Mouse (Mus musculus): ENCODE measurements around the gene Adamts12.

The Adamts12 gene

GRCm38 (mm10) chr15:11283171-11283570 lies 218.6 kb downstream of the Adamts12 start:
- in situ Hi-C loops (cut with MboI, MseI), result no loop called here

GRCm38 (mm10) chr15:11287780-11288179 lies 223.2 kb downstream of the Adamts12 start:
- in situ Hi-C loops (cut with MboI, MseI), result no loop called here

GRCm38 (mm10) chr15:11292246-11292645 lies 227.7 kb downstream of the Adamts12 start:
- in situ Hi-C loops (cut with MboI, MseI), result no loop called here

- in situ Hi-C loops (cut with MboI, MseI), result no loop called here
Measured at GRCm38 (mm10) chr15:11295016-11295415, 230.4 kb downstream of the Adamts12 start.

- in situ Hi-C loops (cut with MboI, MseI), result no loop called here
Measured at GRCm38 (mm10) chr15:11297960-11298359, 233.4 kb downstream of the Adamts12 start.

- in situ Hi-C loops (cut with MboI, MseI), result loop anchor here (10.0 to 25.0 kb wide), 2 partner anchors 405 to 712 kb away; no protein-coding TSS in a partner anchor
Measured at GRCm38 (mm10) chr15:11317077-11317476, 252.5 kb downstream of the Adamts12 start.

- in situ Hi-C loops (cut with MboI, MseI), result loop anchor here (5.0 to 25.0 kb wide), 2 partner anchors 283 to 408 kb away; partner anchors contain the start of gene Rxfp3 (in 1 of the 2)
Measured at GRCm38 (mm10) chr15:11320481-11320880, 255.9 kb downstream of the Adamts12 start.

- in situ Hi-C loops (cut with MboI, MseI), result no loop called here
Measured at GRCm38 (mm10) chr15:11339467-11340180, 275.0 kb downstream of the Adamts12 start.

GRCm38 (mm10) chr15:11355865-11356264 lies 291.3 kb downstream of the Adamts12 start:
- in situ Hi-C loops (cut with MboI, MseI), result no loop called here

GRCm38 (mm10) chr15:11357501-11357900 lies 292.9 kb downstream of the Adamts12 start:
- in situ Hi-C loops (cut with MboI, MseI), result no loop called here

GRCm38 (mm10) chr15:11360888-11361287 lies 296.3 kb downstream of the Adamts12 start:
- in situ Hi-C loops (cut with MboI, MseI), result no loop called here

- in situ Hi-C loops (cut with MboI, MseI), result no loop called here
Measured at GRCm38 (mm10) chr15:11361824-11362223, 297.2 kb downstream of the Adamts12 start.

GRCm38 (mm10) chr15:11364112-11364511 lies 299.5 kb downstream of the Adamts12 start:
- in situ Hi-C loops (cut with MboI, MseI), result no loop called here

- in situ Hi-C loops (cut with MboI, MseI), result no loop called here
Measured at GRCm38 (mm10) chr15:11364795-11365194, 300.2 kb downstream of the Adamts12 start.

- in situ Hi-C loops (cut with MboI, MseI), result no loop called here
Measured at GRCm38 (mm10) chr15:11369572-11369971, 305.0 kb downstream of the Adamts12 start.

GRCm38 (mm10) chr15:11370477-11371085 lies 306.0 kb downstream of the Adamts12 start:
- in situ Hi-C loops (cut with MboI, MseI), result loop anchor here in 1 of 2 experiments (10.0 kb wide), 1 partner anchor 1714 kb away; no protein-coding TSS in a partner anchor

GRCm38 (mm10) chr15:11379431-11380086 lies 315.0 kb downstream of the Adamts12 start:
- in situ Hi-C loops (cut with MboI, MseI), result loop anchor here (5.0 to 25.0 kb wide), 5 partner anchors 52 to 1705 kb away; partner anchors contain the start of gene Rxfp3 (in 2 of the 2)

- in situ Hi-C loops (cut with MboI, MseI), result loop anchor here (10.0 to 25.0 kb wide), 2 partner anchors 885 to 1457 kb away; no protein-coding TSS in a partner anchor
Measured at GRCm38 (mm10) chr15:11380087-11380530, 315.5 kb downstream of the Adamts12 start.

- in situ Hi-C loops (cut with MboI, MseI), result loop anchor here (10.0 to 25.0 kb wide), 2 partner anchors 886 to 1457 kb away; no protein-coding TSS in a partner anchor
Measured at GRCm38 (mm10) chr15:11380616-11381015, 316.0 kb downstream of the Adamts12 start.

GRCm38 (mm10) chr15:11382585-11382984 lies 318.0 kb downstream of the Adamts12 start:
- in situ Hi-C loops (cut with MboI, MseI), result loop anchor here (10.0 to 25.0 kb wide), 2 partner anchors 888 to 1455 kb away; no protein-coding TSS in a partner anchor

GRCm38 (mm10) chr15:11383796-11384195 lies 319.2 kb downstream of the Adamts12 start:
- in situ Hi-C loops (cut with MboI, MseI), result loop anchor here (10.0 to 25.0 kb wide), 2 partner anchors 889 to 1454 kb away; no protein-coding TSS in a partner anchor

GRCm38 (mm10) chr15:11392903-11393302 lies 328.3 kb downstream of the Adamts12 start:
- in situ Hi-C loops (cut with MboI, MseI), result loop anchor here (25.0 kb wide), 1 partner anchor 1444 kb away; no protein-coding TSS in a partner anchor

Data from T-helper 17 cell (primary cell).